Mouse (Mus musculus) myocyte (in vitro differentiated cells): Measurements from ENCODE around the gene Ppil6.

Experiments
- MAX ChIP-seq: IDR thresholded peaks from one replicate; pipeline ENCODE4 v1.6.1; 2011; ENCODE audit warnings: low read depth, mild to moderate bottlenecking, control low read depth
- POLR2A ChIP-seq: IDR thresholded peaks from one replicate; pipeline ENCODE4 v1.6.1; 2011; ENCODE audit warnings: low read depth, mild to moderate bottlenecking, control low read depth, moderate library complexity; ENCODE audit not compliant: insufficient read length
- POLR2AphosphoS2 ChIP-seq: IDR thresholded peaks from one replicate; pipeline ENCODE4 v1.6.1; 2011; ENCODE audit warnings: low read depth, control low read depth; ENCODE audit not compliant: insufficient read length
- SRF ChIP-seq: IDR thresholded peaks from one replicate; pipeline ENCODE4 v1.6.1; 2011; ENCODE audit warnings: low read depth; ENCODE audit not compliant: control insufficient read depth, insufficient read length
- TCF3 ChIP-seq: IDR thresholded peaks from one replicate; pipeline ENCODE4 v1.6.1; 2011; ENCODE audit warnings: low read depth, control low read depth; ENCODE audit not compliant: insufficient read length
- USF1 ChIP-seq: IDR thresholded peaks from one replicate; pipeline ENCODE4 v1.6.1; 2011; ENCODE audit warnings: low read depth, mild to moderate bottlenecking, control low read depth, moderate library complexity

DNA sequence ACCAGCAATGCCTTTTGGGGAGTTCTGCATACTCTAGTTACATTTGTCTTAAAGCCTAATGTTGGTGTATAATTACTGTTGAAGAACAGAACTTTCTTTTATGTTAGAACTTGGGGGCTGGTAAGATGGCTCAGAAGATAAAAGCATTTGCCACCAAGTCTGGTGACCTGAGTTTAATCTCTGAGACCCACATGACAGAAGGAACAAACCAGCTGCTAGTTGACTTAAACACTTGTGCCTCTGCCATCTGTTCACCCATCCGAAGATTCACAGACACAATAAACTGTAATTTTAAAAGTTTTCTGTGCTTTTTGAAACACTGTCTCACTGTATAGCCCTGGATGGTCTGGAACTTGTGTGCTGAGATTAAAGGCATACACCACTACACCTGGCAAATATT, 35.5 kb downstream of the Ppil6 start:
- TF ChIP-seq USF1 (no peak), TCF3 (peak; percentile 5), POLR2A (no peak), SRF (no peak), POLR2AphosphoS2 (no peak), MAX (no peak)
